Mouse (Mus musculus) cerebellum, adult 2 months (tissue): ENCODE data around the gene Ash1l.

Source experiments
- CTCF ChIP-seq: fragments of 200-500 bp; IDR thresholded peaks from 2 replicates; pipeline ENCODE4 v1.5.1; 2011; ENCODE audit warnings: low read depth, mild to moderate bottlenecking, control low read depth, low read length, moderate library complexity, borderline replicate concordance; ENCODE audit not compliant: insufficient read depth
- POLR2A ChIP-seq: fragments of 200-500 bp; IDR thresholded peaks from 2 replicates; pipeline ENCODE4 v1.6.1; 2011; ENCODE audit warnings: low read length, control low read depth, borderline replicate concordance; ENCODE audit not compliant: insufficient read depth

DNA sequence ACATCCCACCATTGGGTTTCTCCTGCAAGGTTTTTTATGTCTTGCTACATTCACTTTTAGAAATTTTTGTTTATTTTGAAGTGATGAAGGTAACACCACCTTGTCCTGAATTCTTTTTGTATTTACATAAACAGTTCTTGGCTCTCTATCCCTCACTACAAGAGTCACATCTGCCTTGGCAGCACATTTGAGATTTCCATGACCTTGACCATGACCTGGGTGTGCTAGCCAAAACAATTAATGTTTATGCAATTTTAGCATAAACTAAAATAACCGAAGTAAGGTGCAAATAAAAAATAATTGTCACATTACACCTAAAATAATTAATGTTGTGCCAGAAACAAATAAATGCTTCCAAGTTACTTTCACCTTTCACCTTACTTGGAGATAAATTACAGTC is 157.7 kb downstream of the Ash1l start:
- TF ChIP-seq CTCF (no peak), POLR2A (no peak)
